Mouse (Mus musculus) induced T-regulatory cell, adult 2 months (primary cell): ENCODE results near the gene Tnfsf10.

Experiments
- DNase-seq: peaks from one replicate; pipeline ENCODE4 v3.0.0-alpha.2; 2012; ENCODE audit warnings: low read depth

Gene Tnfsf10

GRCm38 (mm10) chr3:27306815-27307214, 10.0 kb upstream of the Tnfsf10 start:
- DNase-seq, result no peak

GRCm38 (mm10) chr3:27310973-27311372, 5.9 kb upstream of the Tnfsf10 start:
- DNase-seq, result no peak

GRCm38 (mm10) chr3:27311475-27311874, 5.4 kb upstream of the Tnfsf10 start:
- DNase-seq, result no peak

- peak; percentile 74 for DNase-seq
Observed at GRCm38 (mm10) chr3:27314506-27315164, 2.2 kb upstream of the Tnfsf10 start.

GRCm38 (mm10) chr3:27317288-27318024, 628 bp downstream of the Tnfsf10 start:
- DNase-seq, result no peak

- no peak for DNase-seq
Observed at GRCm38 (mm10) chr3:27319650-27320049, 2.8 kb downstream of the Tnfsf10 start.

GRCm38 (mm10) chr3:27320613-27321495, 4.0 kb downstream of the Tnfsf10 start:
- DNase-seq, result no peak

- peak; percentile 67 for DNase-seq
Observed at GRCm38 (mm10) chr3:27322591-27322990, 5.8 kb downstream of the Tnfsf10 start.

GRCm38 (mm10) chr3:27323551-27323950, 6.7 kb downstream of the Tnfsf10 start:
- DNase-seq, result no peak

- no peak for DNase-seq
Observed at GRCm38 (mm10) chr3:27326633-27327191, 9.9 kb downstream of the Tnfsf10 start.

- DNase-seq, result peak; percentile 54
Observed at GRCm38 (mm10) chr3:27330706-27331105, 13.9 kb downstream of the Tnfsf10 start.

- peak; percentile 78 for DNase-seq
Observed at GRCm38 (mm10) chr3:27338437-27338836, 21.6 kb downstream of the Tnfsf10 start.

GRCm38 (mm10) chr3:27338887-27339286, 22.1 kb downstream of the Tnfsf10 start:
- DNase-seq, result no peak

GRCm38 (mm10) chr3:27340757-27341156, 23.9 kb downstream of the Tnfsf10 start:
- DNase-seq, result no peak

- DNase-seq, result no peak
Observed at GRCm38 (mm10) chr3:27342462-27342861, 25.6 kb downstream of the Tnfsf10 start.

- peak; percentile 93 for DNase-seq
Observed at GRCm38 (mm10) chr3:27345526-27345925, 28.7 kb downstream of the Tnfsf10 start.

- no peak for DNase-seq
Observed at GRCm38 (mm10) chr3:27348462-27348861, 31.6 kb downstream of the Tnfsf10 start.

- DNase-seq, result no peak
Observed at GRCm38 (mm10) chr3:27351105-27351504, 34.3 kb downstream of the Tnfsf10 start.

GRCm38 (mm10) chr3:27359100-27359720, 42.4 kb downstream of the Tnfsf10 start:
- no peak for DNase-seq

- DNase-seq, result peak; percentile 22
Observed at GRCm38 (mm10) chr3:27370125-27370524, 53.3 kb downstream of the Tnfsf10 start.

GRCm38 (mm10) chr3:27370582-27371275, 53.9 kb downstream of the Tnfsf10 start:
- DNase-seq, result no peak
